20 mouse cellular contexts compared by ENCODE assay signal in genomic region chr5:37197423-37197822, GRCm38 (mm10). TPM values are rescaled to one million over a fixed set of nuclear protein-coding genes. Genes with fewer than 3 reads are reported as not detected.
DNase-seq lines count a peak whose midpoint lies in the region; ATAC-seq lines count a peak whose summit lies in the region.
"Had no signal": no experiment of that assay in that cellular context is flagged by ENCODE, and none has a peak within 500 bp of the region (broad histone marks: within the 10 kb centered on the region; RNA-seq: fewer than 3 reads in every experiment).

No protein-coding gene starts in this region.

- WGBS in hindbrain, embryonic 10.5 days, result 79% methylated on average over 3 of the region's 3 CpGs
- WGBS in hindbrain, embryonic 16.5 days, result 51% methylated on average over 3 of the region's 3 CpGs
- 73% methylated on average over 3 of the region's 3 CpGs for WGBS in neural tube, embryonic 11.5 days
- 42% methylated on average over 3 of the region's 3 CpGs for WGBS in hindbrain, embryonic 15.5 days
- WGBS in neural tube, embryonic 15.5 days, result 56% methylated on average over 3 of the region's 3 CpGs
- 61% methylated on average over 3 of the region's 3 CpGs for WGBS in kidney, embryonic 15.5 days

- H3K36me3 ChIP-seq in hindbrain, embryonic 10.5 days, result no peaks in the 10 kb centered on the region
- H3K36me3 ChIP-seq in hindbrain, embryonic 16.5 days (ENCODE audit: control insufficient read depth, insufficient read depth, low read length), result no peaks in the 10 kb centered on the region
- H3K36me3 ChIP-seq in neural tube, embryonic 11.5 days (ENCODE audit: control insufficient read depth, insufficient read depth, low read length), result no peaks in the 10 kb centered on the region
- no peaks in the 10 kb centered on the region for H3K36me3 ChIP-seq in hindbrain, embryonic 15.5 days
- no peaks in the 10 kb centered on the region for H3K36me3 ChIP-seq in neural tube, embryonic 15.5 days
- no peaks in the 10 kb centered on the region for H3K36me3 ChIP-seq in kidney, embryonic 15.5 days
- H3K36me3 ChIP-seq: forebrain, embryonic 10.5 days; heart, embryonic 12.5 days; stomach, embryonic 15.5 days had no signal

- peak overlapping the region; percentile 73 for H3K27ac ChIP-seq in hindbrain, embryonic 10.5 days
- no peak overlapping the region; the same call in 1 of the 2 replicates for H3K27ac ChIP-seq in hindbrain, embryonic 16.5 days (ENCODE audit: low read depth, low read length)
- H3K27ac ChIP-seq in neural tube, embryonic 11.5 days (ENCODE audit: low read depth, low read length), result peak overlapping the region; percentile 58; the same call in 1 of the 2 replicates
- H3K27ac ChIP-seq in hindbrain, embryonic 15.5 days (replicated peaks), result peak overlapping the region; percentile 49
- peak overlapping the region; percentile 74 for H3K27ac ChIP-seq in neural tube, embryonic 15.5 days (replicated peaks)
- no peak overlapping the region for H3K27ac ChIP-seq in kidney, embryonic 15.5 days
- H3K27ac ChIP-seq: forebrain, embryonic 10.5 days; gastrocnemius, adult 2 months had no signal

- no peaks in the 10 kb centered on the region for H3K27me3 ChIP-seq in hindbrain, embryonic 10.5 days (ENCODE audit: insufficient read depth, poor library complexity, severe bottlenecking)
- no peaks in the 10 kb centered on the region for H3K27me3 ChIP-seq in hindbrain, embryonic 16.5 days (replicated peaks; ENCODE audit: control insufficient read depth, insufficient read depth, low read length)
- H3K27me3 ChIP-seq in neural tube, embryonic 11.5 days (ENCODE audit: control insufficient read depth, insufficient read depth, low read length), result no peaks in the 10 kb centered on the region
- H3K27me3 ChIP-seq in hindbrain, embryonic 15.5 days, result no peaks in the 10 kb centered on the region
- no peaks in the 10 kb centered on the region; the same call in 1 of the 2 replicates for H3K27me3 ChIP-seq in neural tube, embryonic 15.5 days (replicated peaks)
- H3K27me3 ChIP-seq in kidney, embryonic 15.5 days, result peaks cover 29% of the 10 kb centered on the region

- no peak overlapping the region for H3K4me2 ChIP-seq in hindbrain, embryonic 16.5 days (ENCODE audit: low read length)
- H3K4me2 ChIP-seq in neural tube, embryonic 11.5 days (ENCODE audit: low read depth), result no peak overlapping the region
- H3K4me2 ChIP-seq in hindbrain, embryonic 15.5 days, result no peak overlapping the region
- H3K4me2 ChIP-seq in neural tube, embryonic 15.5 days, result no peak overlapping the region
- no peak overlapping the region for H3K4me2 ChIP-seq in kidney, embryonic 15.5 days
- H3K4me2 ChIP-seq: heart, embryonic 12.5 days; stomach, embryonic 15.5 days had no signal

- H3K4me3 ChIP-seq in hindbrain, embryonic 10.5 days, result no peak overlapping the region
- H3K4me3 ChIP-seq in hindbrain, embryonic 16.5 days (ENCODE audit: low read length), result no peak overlapping the region
- H3K4me3 ChIP-seq in neural tube, embryonic 11.5 days (ENCODE audit: low read depth, low read length), result no peak overlapping the region
- no peak overlapping the region for H3K4me3 ChIP-seq in hindbrain, embryonic 15.5 days
- no peak overlapping the region for H3K4me3 ChIP-seq in neural tube, embryonic 15.5 days (replicated peaks)
- H3K4me3 ChIP-seq in kidney, embryonic 15.5 days (replicated peaks), result no peak overlapping the region
- H3K4me3 ChIP-seq: forebrain, embryonic 10.5 days; gastrocnemius, adult 2 months; heart, embryonic 12.5 days; megakaryocyte, embryonic 14.5 days; stomach, embryonic 15.5 days had no signal

- DNase-seq in hindbrain, embryonic 10.5 days (ENCODE audit: low spot score), result peak; percentile 12
- DNase-seq in neural tube, embryonic 11.5 days (ENCODE audit: low spot score), result no peak
- DNase-seq in neural tube, embryonic 10.5 days (ENCODE audit: extremely low spot score, low spot score), result no peak
- no peak for DNase-seq in gastrocnemius, postnatal 25 days
- DNase-seq: adrenal gland, postnatal 25 days; cerebellum, adult 18-20 months; gastrocnemius, adult 2 months; kidney, adult 8-10 months; kidney, postnatal 36 days; liver; liver, postnatal 0 days; thymus, adult 18-20 months had no signal

- H3K9ac ChIP-seq in hindbrain, embryonic 16.5 days (ENCODE audit: low read depth, low read length), result no peak overlapping the region
- no peak overlapping the region for H3K9ac ChIP-seq in neural tube, embryonic 11.5 days (ENCODE audit: low read length)
- H3K9ac ChIP-seq in hindbrain, embryonic 15.5 days, result no peak overlapping the region
- no peak overlapping the region for H3K9ac ChIP-seq in neural tube, embryonic 15.5 days (replicated peaks)
- no peak overlapping the region for H3K9ac ChIP-seq in kidney, embryonic 15.5 days
- H3K9ac ChIP-seq: heart, embryonic 12.5 days; liver, postnatal 0 days; stomach, embryonic 15.5 days had no signal

- no peaks in the 10 kb centered on the region for H3K9me3 ChIP-seq in hindbrain, embryonic 10.5 days
- H3K9me3 ChIP-seq in hindbrain, embryonic 16.5 days (ENCODE audit: control insufficient read depth, low read length), result no peaks in the 10 kb centered on the region
- H3K9me3 ChIP-seq in neural tube, embryonic 11.5 days (ENCODE audit: control insufficient read depth, low read length), result no peaks in the 10 kb centered on the region
- no peaks in the 10 kb centered on the region for H3K9me3 ChIP-seq in hindbrain, embryonic 15.5 days
- no peaks in the 10 kb centered on the region for H3K9me3 ChIP-seq in neural tube, embryonic 15.5 days (replicated peaks)
- H3K9me3 ChIP-seq in kidney, embryonic 15.5 days (replicated peaks), result no peaks in the 10 kb centered on the region
- H3K9me3 ChIP-seq: forebrain, embryonic 10.5 days; heart, embryonic 12.5 days; megakaryocyte, embryonic 14.5 days; stomach, embryonic 15.5 days had no signal

- no peak for ATAC-seq in hindbrain, embryonic 16.5 days
- no peak for ATAC-seq in neural tube, embryonic 11.5 days (ENCODE audit: insufficient read depth, low FRiP score, low TSS enrichment)
- ATAC-seq in hindbrain, embryonic 15.5 days (ENCODE audit: low FRiP score, low read depth), result no peak
- no peak for ATAC-seq in neural tube, embryonic 15.5 days (ENCODE audit: low FRiP score)
- no peak for ATAC-seq in kidney, embryonic 15.5 days (replicated peaks; ENCODE audit: low FRiP score)
- ATAC-seq: liver, postnatal 0 days had no signal

- peaks cover 56% of the 10 kb centered on the region for H3K4me1 ChIP-seq in hindbrain, embryonic 10.5 days (replicated peaks)
- H3K4me1 ChIP-seq in hindbrain, embryonic 16.5 days (ENCODE audit: control insufficient read depth, insufficient read depth, low read depth, low read length), result peaks cover 28% of the 10 kb centered on the region
- H3K4me1 ChIP-seq in neural tube, embryonic 11.5 days (ENCODE audit: control insufficient read depth, insufficient read depth, low read length), result peaks cover 23% of the 10 kb centered on the region
- peaks cover 44% of the 10 kb centered on the region for H3K4me1 ChIP-seq in hindbrain, embryonic 15.5 days (replicated peaks)
- peaks cover 41% of the 10 kb centered on the region for H3K4me1 ChIP-seq in neural tube, embryonic 15.5 days
- H3K4me1 ChIP-seq in kidney, embryonic 15.5 days, result peaks cover 30% of the 10 kb centered on the region

RNA-seq across cellular contexts. Expression of gene Crmp1, which starts 44.3 kb away (rescaled TPM):
- polyA plus RNA-seq in hindbrain, embryonic 10.5 days (2016; fragmentation: Nextera tagmentation; extraction: Ambion mirVana), result 178 and 407 TPM in 2 replicates
- polyA plus RNA-seq in hindbrain, embryonic 16.5 days (2015; fragmentation: Nextera tagmentation; extraction: Ambion mirVana), result 851 and 939 TPM in 2 replicates
- 472 and 565 TPM in 2 replicates for polyA plus RNA-seq in neural tube, embryonic 11.5 days (2014; fragmentation: Nextera tagmentation; extraction: Ambion mirVana)
- 784 and 959 TPM in 2 replicates for polyA plus RNA-seq in hindbrain, embryonic 15.5 days (2015; fragmentation: Nextera tagmentation; extraction: Ambion mirVana)
- 679 and 807 TPM in 2 replicates for polyA plus RNA-seq in neural tube, embryonic 15.5 days (2015; fragmentation: Nextera tagmentation; extraction: Ambion mirVana)
- 11.7 and 18.2 TPM in 2 replicates for polyA plus RNA-seq in kidney, embryonic 15.5 days (2015; fragmentation: Nextera tagmentation; extraction: Ambion mirVana)
- total RNA-seq in gastrocnemius, postnatal 25 days (2021), result under 1 TPM in 1 of 2 experiments, not detected in 1; 0.19 TPM

Comparison
In these comparisons a context has a peak if more than half of its experiments do, and no peak if none do; other contexts are left out.
1. H3K27ac ChIP-seq: peak in hindbrain, embryonic 10.5 days (single experiment), neural tube, embryonic 11.5 days (single experiment), hindbrain, embryonic 15.5 days (single experiment) and neural tube, embryonic 15.5 days (single experiment); none in hindbrain, embryonic 16.5 days (single experiment) and kidney, embryonic 15.5 days (single experiment).